Mouse (Mus musculus) cerebellum, adult 2 months (tissue): ENCODE data around the gene Cyb561d1.

Experiments used
- CTCF ChIP-seq: fragments of 200-500 bp; IDR thresholded peaks from 2 replicates; pipeline ENCODE4 v1.5.1; 2011; ENCODE audit warnings: low read depth, mild to moderate bottlenecking, control low read depth, low read length, moderate library complexity, borderline replicate concordance; ENCODE audit not compliant: insufficient read depth
- POLR2A ChIP-seq: fragments of 200-500 bp; IDR thresholded peaks from 2 replicates; pipeline ENCODE4 v1.6.1; 2011; ENCODE audit warnings: low read length, control low read depth, borderline replicate concordance; ENCODE audit not compliant: insufficient read depth

GRCm38 (mm10) chr3:108152290-108152689, 48.7 kb downstream of the Cyb561d1 start:
- TF ChIP-seq POLR2A = no peak
- TF ChIP-seq CTCF = no peak
